Mouse (Mus musculus): ENCODE measurements around the gene Hist1h3g.

The Hist1h3g gene

DNA sequence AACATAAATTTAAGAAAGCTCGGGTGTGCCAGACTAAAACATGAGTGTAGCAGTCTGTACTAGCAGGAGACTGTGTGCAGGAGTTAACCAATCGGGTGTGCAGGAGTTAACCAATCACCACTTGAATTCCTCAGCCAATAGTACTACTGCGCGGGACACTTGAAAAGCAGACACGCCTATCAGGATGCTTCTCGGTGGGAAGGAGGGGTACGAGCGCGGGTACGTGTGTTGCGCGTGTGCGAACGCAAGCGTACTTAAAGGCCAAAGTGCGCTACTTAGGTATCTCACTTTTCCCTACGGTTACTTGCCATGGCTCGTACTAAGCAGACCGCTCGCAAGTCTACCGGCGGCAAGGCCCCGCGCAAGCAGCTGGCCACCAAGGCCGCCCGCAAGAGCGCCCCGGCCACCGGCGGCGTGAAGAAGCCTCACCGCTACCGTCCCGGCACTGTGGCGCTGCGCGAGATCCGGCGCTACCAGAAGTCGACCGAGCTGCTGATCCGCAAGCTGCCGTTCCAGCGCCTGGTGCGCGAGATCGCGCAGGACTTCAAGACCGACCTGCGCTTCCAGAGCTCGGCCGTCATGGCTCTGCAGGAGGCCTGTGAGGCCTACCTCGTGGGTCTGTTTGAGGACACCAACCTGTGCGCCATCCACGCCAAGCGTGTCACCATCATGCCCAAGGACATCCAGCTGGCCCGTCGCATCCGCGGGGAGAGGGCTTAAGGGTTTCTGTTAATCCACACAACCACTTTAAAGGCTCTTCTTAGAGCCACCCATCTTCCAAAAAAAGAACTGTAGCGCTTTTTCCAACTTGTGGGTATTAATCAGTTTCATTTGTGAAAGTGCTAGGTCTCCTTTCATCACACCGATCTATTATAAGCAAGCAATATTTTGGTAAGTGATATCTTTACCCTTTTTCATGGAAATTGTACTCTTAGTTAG is at the start of gene Hist1h3g:
Hist1h3g (plus strand) TSS at position 286 of the 939 bp plus-strand sequence.
- DNase-seq (ENCODE audit: low spot score): peak; percentile 99

DNA sequence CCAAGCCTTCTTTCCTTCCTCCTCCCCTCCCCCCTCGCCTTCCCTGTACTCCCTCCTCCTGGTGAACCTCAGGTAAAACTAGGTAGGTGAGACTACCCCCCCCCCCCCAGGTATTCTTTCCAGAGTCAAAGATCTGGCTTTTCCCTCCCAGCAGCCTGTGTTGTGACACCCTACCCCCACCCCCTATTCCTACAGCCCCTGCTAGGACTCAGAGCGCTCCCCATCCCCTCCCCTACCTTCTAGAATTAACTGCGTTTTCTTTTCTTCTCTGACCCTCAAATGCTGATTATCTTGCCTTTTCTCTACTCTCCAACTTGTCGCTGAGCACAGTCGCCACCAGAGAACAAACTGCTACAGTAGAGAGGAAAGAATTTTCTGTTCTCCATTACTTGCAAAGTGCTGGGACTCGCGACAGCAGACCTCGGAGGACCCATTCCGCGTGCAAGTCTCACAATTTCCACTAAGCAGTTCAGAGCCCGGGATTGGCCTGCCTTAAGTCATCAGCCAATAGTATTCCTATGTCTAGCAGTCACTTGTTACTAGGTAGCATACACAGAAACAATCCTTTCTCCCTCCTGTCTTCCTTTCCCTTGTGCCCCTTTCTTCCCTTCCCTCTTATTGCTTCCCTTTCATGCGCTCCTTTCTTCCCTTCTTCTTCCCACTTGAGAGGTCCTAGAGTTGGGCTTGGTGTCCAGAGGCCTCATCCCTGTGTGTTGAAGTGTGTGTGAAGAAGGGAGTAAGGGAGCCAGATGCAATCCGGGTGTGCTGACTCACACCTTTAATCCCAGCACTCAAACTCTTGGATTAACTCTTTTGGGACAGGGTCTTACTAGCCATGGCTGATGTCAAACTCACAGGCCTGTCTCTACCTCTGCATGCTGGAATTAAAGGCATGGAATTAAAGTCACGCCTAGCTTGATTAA is 46.6 kb upstream of the Hist1h3g start, which contains the start of gene Btn2a2:
Btn2a2 (minus strand) TSS at position 458 of the 923 bp plus-strand sequence.
- DNase-seq (ENCODE audit: low spot score): peak; percentile 89

DNA sequence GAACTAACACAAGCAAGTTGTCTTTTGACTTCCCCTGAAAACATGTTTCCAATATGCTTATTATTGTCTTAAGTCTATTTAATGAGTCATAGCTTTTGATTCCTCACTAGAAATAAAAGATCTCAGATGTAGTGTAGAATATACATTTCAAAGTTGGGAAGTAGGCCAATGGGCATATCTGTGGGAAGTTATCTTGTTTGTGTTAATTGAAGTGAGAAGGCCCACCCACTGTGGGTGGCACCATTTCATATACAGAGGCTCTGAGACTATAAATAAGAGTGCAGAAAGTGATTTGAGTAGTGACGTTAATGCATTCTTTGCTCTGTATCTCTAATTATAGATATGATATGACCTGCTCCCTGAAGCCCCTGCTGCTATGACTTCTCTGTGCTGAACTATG is 44.4 kb upstream of the Hist1h3g start:
- DNase-seq (ENCODE audit: low spot score): no peak

DNA sequence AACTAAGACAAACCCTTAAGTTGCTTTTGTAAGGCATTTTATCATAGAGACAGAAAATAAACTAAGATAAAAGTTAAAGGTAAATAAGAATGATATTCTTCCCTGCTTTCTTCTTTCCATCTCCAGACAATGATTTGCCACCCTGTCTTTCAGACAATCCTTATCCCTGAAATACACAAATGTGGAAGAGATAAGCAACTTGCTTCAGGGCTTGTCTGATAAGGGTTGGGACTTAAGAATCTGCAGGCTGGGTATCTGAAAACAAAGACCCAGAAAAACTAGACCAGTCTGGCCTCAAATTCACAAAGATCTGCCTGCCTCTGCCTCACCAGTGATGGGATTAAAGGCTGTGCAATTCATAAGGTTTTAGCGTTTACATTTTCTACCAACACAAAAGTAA is 44.0 kb upstream of the Hist1h3g start:
- no peak for DNase-seq (ENCODE audit: low spot score)

DNA sequence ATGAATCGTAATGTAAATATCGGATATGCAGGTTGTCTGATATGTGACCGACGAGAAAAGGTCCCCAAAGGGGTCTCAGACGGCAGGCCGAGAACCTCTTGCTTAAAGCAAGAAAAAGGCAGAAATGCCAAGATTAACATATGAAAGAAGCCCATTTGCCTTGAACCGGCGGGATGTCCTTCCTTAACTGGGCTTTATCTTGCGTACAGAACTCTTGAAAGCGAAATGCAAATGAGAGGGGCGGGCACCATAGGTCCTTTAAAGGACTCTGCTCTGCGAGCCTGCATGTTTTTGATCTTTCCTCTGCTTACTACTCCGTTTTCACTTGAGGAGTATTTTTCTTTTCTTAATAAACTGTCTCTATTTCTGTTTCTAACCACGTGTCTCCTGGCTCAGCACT is 43.2 kb upstream of the Hist1h3g start:
- DNase-seq (ENCODE audit: low spot score): peak; percentile 61

DNA sequence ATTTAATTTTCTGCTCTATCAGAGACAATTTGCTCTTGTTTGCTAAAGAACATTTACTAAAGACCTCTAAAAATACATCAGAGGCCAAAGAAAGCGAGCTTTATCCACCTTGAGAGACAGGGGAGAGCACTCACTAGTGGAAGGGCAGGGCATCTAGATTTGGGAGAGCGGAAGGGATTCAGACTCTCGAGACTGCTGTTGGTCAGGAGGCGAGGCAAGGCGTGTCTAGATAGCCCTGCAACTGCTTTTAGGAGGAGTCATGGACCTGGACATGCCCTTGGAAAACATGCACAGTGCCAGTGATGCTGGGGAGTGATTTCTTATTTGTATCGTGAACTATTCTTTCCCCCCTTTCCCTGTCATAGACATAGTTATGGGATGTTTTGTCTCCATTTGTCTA is 39.7 kb upstream of the Hist1h3g start:
- no peak for DNase-seq (ENCODE audit: low spot score)

DNA sequence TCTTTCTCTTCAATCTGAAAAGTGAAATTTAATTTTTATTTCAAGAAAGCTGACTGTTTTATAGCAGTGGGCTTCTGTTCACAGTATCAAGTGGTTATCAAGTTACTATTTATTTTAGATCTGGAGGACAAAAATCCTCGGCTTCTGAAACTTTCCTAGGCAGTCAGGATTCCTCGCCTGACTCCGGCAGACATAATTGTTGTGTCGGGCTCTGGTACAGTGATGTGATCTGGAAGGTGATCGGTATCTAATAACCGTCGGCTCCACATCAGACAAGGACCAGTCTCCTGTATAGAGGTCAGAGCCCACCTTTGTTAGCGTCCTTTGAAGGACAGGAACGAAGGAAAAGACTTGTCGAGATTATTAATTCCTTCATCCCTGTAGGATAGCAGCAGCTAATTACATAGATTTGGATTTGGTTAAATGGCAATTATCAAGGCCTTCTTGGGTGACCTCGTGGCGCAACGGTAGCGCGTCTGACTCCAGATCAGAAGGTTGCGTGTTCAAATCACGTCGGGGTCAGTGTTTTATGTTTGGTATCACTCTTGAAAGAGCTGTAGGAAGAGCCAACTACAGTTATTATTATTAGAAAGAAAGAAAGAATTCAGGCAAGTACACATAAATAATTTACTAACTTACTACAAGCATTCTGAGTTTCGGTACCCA is 37.4 kb upstream of the Hist1h3g start:
- peak; percentile 85 for DNase-seq (ENCODE audit: low spot score)

DNA sequence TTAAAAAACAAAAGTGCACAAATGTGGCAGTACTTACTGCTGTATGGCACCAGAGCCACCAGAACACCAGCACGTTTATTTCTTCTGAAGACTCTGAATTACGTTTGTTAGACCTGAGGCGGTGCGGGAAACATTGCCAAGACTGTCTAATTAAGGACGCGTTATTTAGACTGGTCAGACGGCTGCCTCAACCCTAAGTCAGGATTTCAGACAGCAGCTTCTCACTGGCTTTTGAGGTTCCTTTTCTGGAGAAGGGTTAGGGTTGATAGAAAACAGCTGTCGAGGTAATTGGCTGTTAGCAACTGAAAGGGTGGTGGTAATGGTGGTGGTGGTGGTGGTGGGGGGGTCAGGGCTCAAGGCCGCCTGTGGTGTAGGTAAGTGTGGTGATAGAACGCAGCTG is 36.6 kb upstream of the Hist1h3g start:
- peak; percentile 64 for DNase-seq (ENCODE audit: low spot score)

DNA sequence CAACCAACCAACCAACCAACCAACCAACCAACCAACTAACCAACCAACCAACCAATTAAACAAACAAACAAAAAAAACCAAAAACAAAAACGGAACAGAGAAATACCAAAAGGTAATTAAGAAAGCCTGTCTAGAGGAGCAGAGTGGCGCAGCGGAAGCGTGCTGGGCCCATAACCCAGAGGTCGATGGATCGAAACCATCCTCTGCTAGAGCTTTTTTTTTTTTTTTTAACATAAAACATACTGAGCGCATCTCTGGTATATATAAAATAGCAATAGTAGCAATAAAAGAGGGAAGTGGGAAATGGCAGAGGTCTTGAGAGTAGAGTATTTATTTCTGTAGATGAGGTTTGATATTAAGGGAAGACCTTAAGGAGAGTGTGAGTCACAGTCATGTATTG is 35.3 kb upstream of the Hist1h3g start:
- DNase-seq (ENCODE audit: low spot score): no peak

DNA sequence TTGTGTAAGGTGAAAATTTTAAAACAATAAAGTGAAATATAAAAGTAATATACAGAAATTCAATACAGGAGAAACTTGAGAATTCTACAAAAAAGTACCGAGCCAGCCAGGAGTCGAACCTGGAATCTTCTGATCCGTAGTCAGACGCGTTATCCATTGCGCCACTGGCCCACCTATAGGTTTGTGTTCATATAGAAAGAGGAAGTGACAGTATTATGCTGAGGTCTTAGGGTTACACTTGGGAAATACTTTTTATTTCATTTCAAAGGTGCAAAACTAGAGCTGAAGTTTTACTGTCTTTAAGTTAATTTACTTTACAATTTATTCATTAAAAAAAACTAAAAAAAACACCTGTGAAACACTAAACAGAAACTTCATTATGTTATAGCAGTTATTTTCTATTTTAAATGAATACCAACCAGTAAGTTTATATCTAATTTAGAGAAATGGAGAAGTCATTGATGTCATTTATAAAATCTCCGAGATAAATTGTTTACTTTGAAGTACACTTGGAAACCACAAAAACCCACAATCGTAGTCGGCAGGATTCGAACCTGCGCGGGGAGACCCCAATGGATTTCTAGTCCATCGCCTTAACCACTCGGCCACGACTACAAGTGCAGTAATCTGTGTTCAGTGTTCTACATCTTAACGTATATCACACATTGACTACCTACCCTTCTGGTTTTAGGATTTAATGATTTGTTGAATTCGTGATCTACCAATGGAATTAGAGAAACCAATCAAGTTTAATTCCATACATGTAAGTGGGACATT is 34.6 kb upstream of the Hist1h3g start:
- DNase-seq (ENCODE audit: low spot score): peak; percentile 92

DNA sequence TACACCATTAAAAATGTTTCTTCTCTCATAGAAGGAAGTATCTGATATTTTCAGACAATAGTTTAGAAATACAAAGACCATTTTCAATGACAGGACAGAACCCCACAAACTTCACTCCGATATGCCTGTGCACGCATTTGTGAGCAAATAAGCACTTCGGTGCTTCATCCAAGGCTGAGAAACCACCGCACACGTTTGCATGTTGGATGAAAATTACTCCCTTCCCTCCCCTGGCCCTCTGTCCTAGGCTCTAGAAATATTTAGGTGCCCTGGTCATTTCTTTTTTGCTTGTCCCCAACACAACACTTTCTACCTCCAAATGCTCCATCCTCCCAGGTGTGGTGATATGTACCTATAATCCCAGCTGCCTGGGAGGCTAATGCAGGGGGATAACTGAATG is 33.7 kb upstream of the Hist1h3g start:
- DNase-seq (ENCODE audit: low spot score): no peak

DNA sequence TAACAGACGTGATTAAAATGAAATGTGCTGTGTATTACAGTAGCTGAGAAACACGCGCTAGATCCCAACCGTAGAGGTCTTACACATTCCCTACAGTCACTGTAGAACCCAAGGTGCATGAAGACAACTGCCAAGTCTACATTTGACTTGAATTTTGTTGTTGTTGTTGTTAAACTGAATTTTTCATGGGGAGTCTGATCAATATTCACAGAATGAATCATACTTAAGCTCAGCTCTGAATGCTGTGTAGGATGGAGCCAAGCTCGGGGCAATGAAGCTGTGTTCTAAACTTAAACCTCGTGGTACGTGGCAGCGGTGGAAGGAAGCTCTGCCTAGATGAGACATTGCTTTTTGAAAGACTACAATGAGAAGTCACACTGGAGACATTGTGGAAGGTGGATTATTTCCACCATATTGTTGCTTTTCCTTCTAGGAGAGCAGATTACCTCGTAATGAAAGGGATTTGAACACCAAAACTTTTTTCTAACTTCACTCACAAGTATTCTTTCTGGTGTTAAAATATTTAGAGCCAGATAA is 33.1 kb upstream of the Hist1h3g start:
- DNase-seq (ENCODE audit: low spot score): peak; percentile 32

DNA sequence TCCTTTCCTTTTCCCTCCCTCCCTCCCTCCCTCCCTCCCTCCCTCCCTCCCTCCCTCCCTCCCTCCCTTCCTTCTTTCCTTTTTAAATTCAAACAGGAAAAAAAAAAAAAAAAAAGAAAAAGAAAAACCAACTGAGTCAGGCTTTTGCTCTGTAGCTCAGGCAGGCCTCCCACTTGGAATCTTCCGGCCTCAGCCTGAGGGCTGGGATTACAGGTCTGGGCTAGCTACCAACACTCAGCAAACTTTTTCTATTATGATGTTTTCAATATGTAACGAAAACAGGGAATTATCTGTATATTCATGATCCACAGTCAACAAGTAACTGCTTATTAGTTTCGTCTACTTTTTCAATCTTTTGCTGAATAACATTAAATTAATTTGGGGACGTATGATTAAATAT is 32.3 kb upstream of the Hist1h3g start:
- DNase-seq (ENCODE audit: low spot score): no peak

DNA sequence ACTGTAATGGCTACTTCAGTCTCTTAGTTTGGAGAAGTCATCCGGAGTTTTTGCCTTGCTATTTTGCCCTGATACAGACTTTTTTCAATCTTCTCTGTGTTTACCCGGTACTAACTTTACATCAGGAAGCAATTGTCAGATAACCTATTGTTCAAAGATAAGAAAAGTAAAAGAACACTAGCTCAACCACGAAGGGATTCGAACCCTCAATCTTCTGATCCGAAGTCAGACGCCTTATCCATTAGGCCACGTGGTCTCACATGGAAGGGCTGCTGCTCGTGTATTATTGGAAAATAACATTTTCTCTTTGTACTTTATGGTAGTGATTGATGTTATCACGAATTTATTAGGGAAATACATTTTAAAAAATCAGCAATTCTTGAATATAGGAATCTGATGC is 31.4 kb upstream of the Hist1h3g start:
- peak; percentile 92 for DNase-seq (ENCODE audit: low spot score)

DNA sequence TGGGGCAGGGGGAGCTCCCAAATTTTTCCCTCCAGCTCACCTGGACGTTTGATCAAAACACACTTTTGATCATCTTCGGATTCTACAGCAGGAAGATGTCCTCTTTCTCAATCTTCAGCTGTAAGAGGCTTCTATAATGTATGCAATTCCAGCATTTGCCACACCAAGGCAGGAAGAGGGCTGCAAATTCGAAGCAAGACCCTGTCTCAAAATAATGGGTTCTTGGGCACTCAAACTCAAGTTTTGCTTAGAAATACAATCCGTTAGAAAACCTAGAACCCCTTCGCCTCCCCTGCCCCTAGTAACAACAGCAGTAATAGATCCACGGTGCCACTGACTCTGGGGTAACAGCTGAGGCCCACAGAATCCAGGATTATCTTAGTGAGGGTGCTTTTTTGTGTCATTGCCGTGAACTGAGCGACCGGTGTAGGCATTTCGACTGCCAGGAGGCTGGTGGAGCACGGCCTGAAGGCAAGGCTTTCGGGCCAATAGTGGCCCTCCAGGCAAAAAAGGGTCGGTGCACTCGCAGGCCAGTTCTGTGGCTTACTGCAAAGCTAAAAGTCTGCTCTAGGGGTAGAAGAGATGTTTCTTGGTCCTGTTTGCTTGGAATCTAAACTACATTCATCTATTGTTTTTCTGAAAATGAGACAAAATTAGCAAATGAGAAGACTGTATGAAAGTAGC is 29.4 kb upstream of the Hist1h3g start:
- DNase-seq (ENCODE audit: low spot score): peak; percentile 63

DNA sequence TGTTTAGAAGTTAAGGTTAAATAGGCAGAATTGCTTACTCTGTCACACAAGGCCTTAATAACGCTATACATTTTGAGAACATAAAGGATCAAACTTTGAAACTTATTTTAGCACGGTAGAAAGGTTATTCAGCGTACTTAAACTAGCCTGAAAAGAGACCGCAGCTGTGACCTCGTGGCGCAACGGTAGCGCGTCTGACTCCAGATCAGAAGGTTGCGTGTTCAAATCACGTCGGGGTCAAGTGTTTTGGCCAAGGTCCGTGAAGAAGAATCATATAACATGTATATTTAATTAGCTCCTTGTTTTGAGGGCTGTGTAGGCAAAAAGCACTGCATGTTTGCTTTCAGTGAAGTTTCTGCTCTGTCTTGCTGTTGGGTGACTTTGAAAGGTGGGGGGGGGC is 28.9 kb upstream of the Hist1h3g start:
- peak; percentile 87 for DNase-seq (ENCODE audit: low spot score)

DNA sequence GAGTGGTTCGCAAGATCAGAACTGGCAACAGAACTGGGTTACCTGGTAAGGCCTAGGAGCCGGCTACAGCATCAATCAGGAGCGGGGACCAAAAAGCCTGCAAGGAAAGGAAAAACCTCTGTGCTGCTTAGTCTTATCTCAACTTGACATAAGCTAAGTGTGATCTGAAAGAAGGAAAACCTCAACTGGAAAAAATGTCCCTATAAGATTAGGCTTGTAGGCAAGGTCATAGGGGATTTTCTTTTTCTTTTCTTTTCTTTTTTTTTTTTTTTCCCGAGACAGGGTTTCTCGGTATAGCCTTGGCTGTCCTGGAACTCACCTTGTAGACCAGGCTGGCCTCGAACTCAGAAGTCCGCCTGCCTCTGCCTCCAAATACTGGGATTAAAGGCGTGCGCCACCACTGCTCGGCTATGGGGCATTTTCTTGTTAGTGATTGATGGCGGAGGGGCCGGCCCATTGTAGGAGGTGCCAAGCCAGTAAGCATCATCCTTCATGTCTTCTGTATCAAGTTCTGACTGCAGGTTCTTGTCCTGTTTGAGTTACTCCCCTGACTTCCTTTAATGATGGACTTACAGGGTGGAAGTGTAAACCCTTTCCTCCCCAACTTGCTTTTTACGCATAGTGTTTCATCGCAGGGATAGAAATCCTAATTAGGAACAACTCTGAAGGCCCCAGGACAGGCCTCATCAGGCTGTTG is 28.3 kb upstream of the Hist1h3g start:
- DNase-seq (ENCODE audit: low spot score): peak; percentile 81

DNA sequence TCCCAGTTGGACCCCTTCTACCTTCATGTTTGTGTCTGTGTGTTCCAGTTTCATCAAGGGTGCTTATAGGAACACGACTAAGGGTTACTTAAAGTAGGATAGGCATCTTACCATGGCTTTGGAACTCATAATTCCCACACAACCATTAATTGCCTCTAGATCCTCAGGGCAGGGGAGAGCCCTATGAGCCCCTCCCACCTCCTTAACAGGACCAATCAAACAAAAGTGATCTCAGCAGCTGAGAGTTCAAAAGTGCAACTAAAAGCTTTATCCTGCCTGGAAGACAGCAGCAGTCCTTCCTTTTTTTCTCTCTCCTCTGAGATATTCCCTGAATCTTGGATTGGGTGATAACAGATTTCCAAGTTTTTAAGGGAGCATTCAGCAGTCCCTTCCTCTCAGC is 25.1 kb upstream of the Hist1h3g start:
- DNase-seq (ENCODE audit: low spot score): peak; percentile 55

DNA sequence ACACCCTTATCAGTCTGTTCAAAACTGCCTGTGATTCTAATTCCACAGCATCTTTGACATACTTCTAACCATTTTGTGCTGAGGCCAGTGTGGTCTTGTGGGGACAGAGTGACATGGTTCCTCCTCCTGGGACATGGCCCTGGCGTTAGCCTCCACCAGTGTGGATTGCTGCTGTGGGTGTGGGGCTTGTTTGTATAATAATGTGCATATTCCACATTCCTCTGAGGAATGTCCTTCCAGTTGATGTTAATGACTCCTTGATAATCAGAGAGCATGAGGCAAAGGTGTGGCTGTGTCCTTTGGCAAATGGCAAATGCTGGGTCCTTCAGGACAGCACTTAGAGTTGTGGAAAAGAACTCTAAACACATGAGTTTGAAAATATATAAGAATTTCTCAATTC is 21.7 kb upstream of the Hist1h3g start:
- DNase-seq (ENCODE audit: low spot score): no peak

DNA sequence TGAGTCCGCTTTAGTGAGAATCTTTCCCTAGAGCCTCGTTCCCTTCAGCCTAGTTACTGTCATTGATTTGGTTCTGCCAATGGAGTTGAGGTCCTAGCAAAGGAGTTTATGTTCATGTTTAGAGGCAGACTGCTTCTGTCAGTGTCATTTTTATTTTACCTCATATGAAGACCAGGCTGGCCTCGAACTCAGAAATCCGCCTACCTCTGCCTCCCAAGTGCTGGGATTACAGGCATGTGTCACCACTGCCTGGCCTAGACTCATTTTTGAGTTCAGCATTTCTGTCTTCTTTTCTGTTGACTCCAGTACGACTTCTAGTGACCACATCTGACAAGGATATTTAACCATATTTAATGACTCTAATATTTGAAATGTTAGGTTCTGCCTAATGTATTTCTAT is 19.9 kb upstream of the Hist1h3g start:
- DNase-seq (ENCODE audit: low spot score): no peak

Data from embryo, embryonic 10 days (tissue).